Mouse (Mus musculus) embryonic facial prominence, embryonic 13.5 days (tissue): ENCODE results near the gene Fam205a2. TPM values are rescaled to one million over a fixed set of nuclear protein-coding genes. Genes with fewer than 3 reads are reported as not detected.
"Not testable (repeated sequence)": the region's sequence is repeated elsewhere in the genome, so short reads cannot be mapped to it uniquely, and the experiment has no call there.

Source experiments
- ATAC-seq: fragments of 200-750 bp; cut with Nextera tagmentation; 2 replicates; pipeline ENCODE4 v1.8.0; 2017; ENCODE audit warnings: low read depth; ENCODE audit not compliant: insufficient number of reproducible peaks, insufficient read depth, low FRiP score, low TSS enrichment
- H3K27ac ChIP-seq: fragments of 300-500 bp; sonication (generic); 2 replicates; pipeline ENCODE4 v1.5.1; 2015; ENCODE audit warnings: moderate library complexity, mild to moderate bottlenecking, inconsistent platforms
- H3K27me3 ChIP-seq: fragments of 300-500 bp; sonication (generic); 2 replicates; pipeline ENCODE4 v1.6.1; 2015; ENCODE audit warnings: mild to moderate bottlenecking, inconsistent platforms
- H3K36me3 ChIP-seq: fragments of 300-500 bp; sonication (generic); 2 replicates; pipeline ENCODE4 v1.6.1; 2015; ENCODE audit warnings: mild to moderate bottlenecking, inconsistent platforms
- H3K4me1 ChIP-seq: fragments of 300-500 bp; sonication (generic); 2 replicates; pipeline ENCODE4 v1.6.1; 2015; ENCODE audit warnings: inconsistent platforms
- H3K4me2 ChIP-seq: fragments of 300-500 bp; sonication (generic); 2 replicates; pipeline ENCODE4 v1.6.1; 2015; ENCODE audit warnings: moderate library complexity, mild to moderate bottlenecking, inconsistent platforms
- H3K4me3 ChIP-seq: fragments of 300-500 bp; sonication (generic); 2 replicates; pipeline ENCODE4 v1.5.1; 2015; ENCODE audit warnings: mild to moderate bottlenecking, inconsistent platforms
- H3K9ac ChIP-seq: fragments of 300-500 bp; sonication (generic); 2 replicates; pipeline ENCODE4 v1.6.1; 2015; ENCODE audit warnings: mild to moderate bottlenecking, inconsistent platforms
- H3K9me3 ChIP-seq: fragments of 300-500 bp; sonication (generic); 2 replicates; pipeline ENCODE4 v1.6.1; 2016; ENCODE audit warnings: inconsistent platforms
- WGBS: fragments of 180-500 bp; shearing (Covaris S2); methylation state at CpG from one replicate; pipeline ENCODE4 v1.1.7; 2015; ENCODE audit warnings: mixed read lengths; 5-methylcytosine and 5-hydroxymethylcytosine counted together
- polyA plus RNA-seq: library from polyadenylated mRNA; unstranded; fragments of >200 nt; fragmentation: Nextera tagmentation; extraction: Ambion mirVana; gene quantifications from 2 replicates; pipeline ENCODE4 v1.2.1, GENCODE M21; 2015

The Fam205a2 gene
- 0.29 TPM in 1 of 2 replicates, not detected in the other for polyA plus RNA-seq

DNA sequence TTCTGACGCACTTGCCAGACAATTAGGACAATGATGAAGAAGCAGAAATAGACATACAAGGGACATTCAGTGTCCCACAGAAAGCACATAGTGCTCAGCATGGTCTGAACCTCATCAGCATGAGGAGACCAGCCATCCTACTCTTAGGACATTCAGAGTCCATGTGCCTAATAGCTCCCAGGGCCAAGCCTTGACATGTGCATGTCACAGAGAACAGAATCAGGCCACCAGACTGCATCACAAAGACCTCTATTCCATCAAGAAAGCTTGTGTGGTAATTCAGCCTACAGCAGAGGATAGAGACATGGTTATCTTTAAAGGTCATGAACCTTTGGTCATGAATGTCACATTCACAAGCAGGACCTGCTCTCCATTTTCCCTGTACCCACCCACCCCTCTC, at the start of gene Fam205a2:
Fam205a2 (minus strand) TSS at position 101 of the 400 bp plus-strand sequence.
- not testable (repeated sequence) for ATAC-seq, H3K4me2 ChIP-seq, H3K27me3 ChIP-seq, H3K4me1 ChIP-seq, H3K9ac ChIP-seq, H3K27ac ChIP-seq, H3K9me3 ChIP-seq, H3K36me3 ChIP-seq, H3K4me3 ChIP-seq
- no CpG with 5 or more reads among the region's 1 CpGs for WGBS

Other genes starting within 250 kb of the Fam205a2 start
- not detected in 2 replicates for gene Gm21953, start 233.9 kb downstream of the Fam205a2 start, polyA plus RNA-seq
- 0.29 TPM in 1 of 2 replicates, not detected in the other for gene Fam205a3, start 209.8 kb downstream of the Fam205a2 start, polyA plus RNA-seq
- not detected in 2 replicates for gene Gm21586, start 88.8 kb downstream of the Fam205a2 start, polyA plus RNA-seq
- gene Gm2163, start 61.4 kb downstream of the Fam205a2 start, polyA plus RNA-seq, result 0.08 TPM in 1 of 2 replicates, not detected in the other
- gene Gm10591, start 84.0 kb upstream of the Fam205a2 start, polyA plus RNA-seq, result 0.92 TPM in 1 of 2 replicates, not detected in the other
- not detected in 2 replicates for gene Gm2564, start 101.5 kb upstream of the Fam205a2 start, polyA plus RNA-seq
- not detected in 2 replicates for gene Ccl27b, start 127.1 kb upstream of the Fam205a2 start, polyA plus RNA-seq
- gene Il11ra2, start 133.7 kb upstream of the Fam205a2 start, polyA plus RNA-seq, result not detected in 2 replicates
- 0.48 TPM in 1 of 2 replicates, not detected in the other for gene 4930578G10Rik, start 207.4 kb upstream of the Fam205a2 start, polyA plus RNA-seq
- not detected in 2 replicates for gene Ccl19, start 228.4 kb upstream of the Fam205a2 start, polyA plus RNA-seq
- 24.5 and 32.3 TPM in 2 replicates for gene Ccl21a, start 245.8 kb upstream of the Fam205a2 start, polyA plus RNA-seq